Mouse (Mus musculus) neural tube, embryonic 13.5 days (tissue): ENCODE results near the gene Lypla2. TPM values are rescaled to one million over a fixed set of nuclear protein-coding genes. Genes with fewer than 3 reads are reported as not detected.

Experiments used
- ATAC-seq: fragments of 200-750 bp; cut with Nextera tagmentation; 2 replicates; pipeline ENCODE4 v1.8.0; 2017; ENCODE audit warnings: low read depth, mild to moderate bottlenecking, moderate TSS enrichment, moderate library complexity
- H3K27ac ChIP-seq: fragments of 300-500 bp; sonication (generic); replicated peaks from 2 replicates; pipeline ENCODE4 v1.5.1; 2015; ENCODE audit warnings: moderate library complexity, mild to moderate bottlenecking, inconsistent platforms
- H3K27me3 ChIP-seq: fragments of 300-500 bp; sonication (generic); 2 replicates; pipeline ENCODE4 v1.6.1; 2015; ENCODE audit warnings: mild to moderate bottlenecking, inconsistent platforms
- H3K36me3 ChIP-seq: fragments of 300-500 bp; sonication (generic); 2 replicates; pipeline ENCODE4 v1.6.1; 2015; ENCODE audit warnings: mild to moderate bottlenecking, inconsistent platforms
- H3K4me1 ChIP-seq: fragments of 300-500 bp; sonication (generic); replicated peaks from 2 replicates; pipeline ENCODE4 v1.6.1; 2015; ENCODE audit warnings: inconsistent platforms
- H3K4me2 ChIP-seq: fragments of 300-500 bp; sonication (generic); 2 replicates; pipeline ENCODE4 v1.6.1; 2015; ENCODE audit warnings: inconsistent platforms, mild to moderate bottlenecking, moderate library complexity
- H3K4me3 ChIP-seq: fragments of 300-500 bp; sonication (generic); 2 replicates; pipeline ENCODE4 v1.5.1; 2015; ENCODE audit warnings: mild to moderate bottlenecking, inconsistent platforms
- H3K9ac ChIP-seq: fragments of 300-500 bp; sonication (generic); 2 replicates; pipeline ENCODE4 v1.6.1; 2015; ENCODE audit warnings: moderate library complexity, mild to moderate bottlenecking, inconsistent platforms
- H3K9me3 ChIP-seq: fragments of 300-500 bp; sonication (generic); 2 replicates; pipeline ENCODE4 v1.6.1; 2016; ENCODE audit warnings: inconsistent platforms
- WGBS: fragments of 180-500 bp; shearing (Covaris S2); methylation state at CpG from one replicate; pipeline ENCODE4 v1.1.7; 2015; 5-methylcytosine and 5-hydroxymethylcytosine counted together
- polyA plus RNA-seq: library from polyadenylated mRNA; unstranded; fragments of >200 nt; fragmentation: Nextera tagmentation; extraction: Ambion mirVana; gene quantifications from 2 replicates; pipeline ENCODE4 v1.2.1, GENCODE M21; 2015

Gene Lypla2
- polyA plus RNA-seq, 1 experiment from 2014 or later = 199 TPM

DNA sequence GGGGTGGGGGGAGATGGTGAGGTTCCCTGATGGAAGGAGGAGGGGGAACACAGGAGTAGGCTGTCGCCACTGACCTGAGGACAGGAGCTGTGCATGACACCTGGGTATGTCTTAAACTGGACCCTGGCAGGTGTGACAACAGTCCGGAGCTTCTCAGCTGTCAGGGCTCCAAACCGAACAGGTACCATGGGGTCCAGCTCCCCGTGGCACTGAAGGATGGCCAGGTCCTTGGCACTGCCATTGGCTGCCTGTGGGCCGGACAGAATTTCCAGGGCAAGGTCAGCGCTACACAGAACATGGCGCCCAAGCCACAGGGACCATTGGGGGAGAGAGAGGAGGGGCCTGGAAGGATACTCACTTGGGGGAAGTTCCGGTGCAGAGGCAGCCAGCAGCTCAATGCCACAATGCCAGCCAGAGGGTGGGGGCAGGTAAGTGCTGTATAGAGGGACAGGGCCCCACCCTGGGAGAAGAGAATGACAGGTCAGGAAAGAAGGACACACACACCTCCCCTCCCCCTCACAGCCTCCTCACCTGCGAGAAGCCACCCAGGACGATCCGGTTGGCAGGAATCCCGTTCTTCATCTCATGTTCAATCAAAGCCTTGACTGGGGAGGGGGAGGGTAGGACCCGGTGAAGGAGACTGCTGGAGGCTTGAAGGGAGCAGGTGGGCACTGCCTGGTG is 3.2 kb downstream of the Lypla2 start:
- no peak for ATAC-seq
- Histone ChIP-seq H3K27ac (no peak overlapping the region), H3K9me3 (no peaks in the 10 kb centered on the region), H3K36me3 (peaks cover 59% of the 10 kb centered on the region), H3K4me3 (no peak overlapping the region), H3K4me2 (no peak overlapping the region), H3K27me3 (no peaks in the 10 kb centered on the region), H3K9ac (no peak overlapping the region), H3K4me1 (peaks cover 43% of the 10 kb centered on the region)
- WGBS = 90% methylated on average over 13 of the region's 13 CpGs

DNA sequence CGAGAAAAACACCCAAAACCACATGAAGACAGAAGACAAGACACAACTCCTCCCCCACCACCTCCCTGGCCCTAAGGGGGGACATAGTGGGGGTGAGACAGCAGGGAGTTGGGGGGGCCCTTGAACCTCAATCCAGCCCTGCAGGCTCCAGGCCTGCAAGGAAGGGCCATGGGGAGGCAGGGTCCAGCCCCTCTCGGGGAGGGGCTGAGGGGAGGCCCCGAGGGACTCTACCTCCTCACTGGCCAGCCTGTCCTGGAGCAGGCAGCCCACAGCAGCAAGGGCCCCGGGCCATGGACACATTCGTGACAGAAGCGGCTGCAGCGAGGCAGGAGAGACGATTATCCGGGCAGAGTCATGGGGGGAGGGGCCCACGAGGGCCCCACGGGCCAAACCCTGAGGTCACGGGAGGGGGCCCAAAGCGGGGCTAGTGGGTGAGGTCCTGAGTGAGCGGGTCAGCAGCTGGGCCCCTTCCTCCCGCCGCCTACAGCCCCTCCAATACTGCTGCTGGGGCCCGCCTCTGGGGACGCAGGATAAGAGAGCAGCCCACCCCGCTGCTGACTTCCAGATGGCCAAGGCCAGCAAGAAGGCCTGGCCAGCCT is 4.1 kb downstream of the Lypla2 start:
- Histone ChIP-seq H3K27me3 (no peaks in the 10 kb centered on the region), H3K27ac (no peak overlapping the region), H3K4me2 (no peak overlapping the region), H3K4me1 (peaks cover 46% of the 10 kb centered on the region), H3K36me3 (peaks cover 57% of the 10 kb centered on the region), H3K9ac (no peak overlapping the region), H3K4me3 (no peak overlapping the region), H3K9me3 (no peaks in the 10 kb centered on the region)
- no peak for ATAC-seq
- WGBS = 77% methylated on average over 19 of the region's 19 CpGs

DNA sequence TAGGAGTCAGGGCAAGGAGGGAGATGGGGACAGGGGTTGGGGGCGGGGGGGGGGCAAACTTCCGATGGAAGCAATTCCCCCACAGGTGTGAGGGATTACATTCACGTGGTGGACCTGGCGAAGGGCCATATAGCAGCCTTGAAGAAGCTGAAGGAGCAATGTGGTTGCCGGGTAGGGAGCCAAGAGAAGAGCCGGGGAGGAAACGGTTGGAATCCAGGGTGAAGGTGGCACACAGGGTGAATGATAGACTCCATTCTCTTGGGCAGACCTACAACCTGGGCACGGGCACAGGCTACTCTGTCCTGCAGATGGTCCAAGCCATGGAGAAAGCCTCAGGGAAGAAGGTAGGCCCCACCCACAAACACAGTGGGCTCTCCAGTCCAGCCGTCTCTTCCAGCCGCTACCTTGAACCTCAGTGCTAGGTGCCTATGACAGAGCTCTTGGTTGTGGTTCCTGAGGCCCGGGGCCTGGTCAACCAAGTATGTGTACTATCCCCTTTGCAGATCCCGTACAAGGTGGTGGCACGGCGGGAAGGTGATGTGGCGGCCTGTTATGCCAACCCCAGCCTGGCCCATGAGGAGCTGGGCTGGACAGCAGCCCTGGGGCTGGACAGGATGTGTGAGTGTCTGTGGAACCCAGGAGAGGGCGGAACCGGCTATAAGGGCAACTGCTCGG is 5.2 kb downstream of the Lypla2 start:
- no peak overlapping the region for H3K27ac ChIP-seq
- WGBS = 91% methylated on average over 18 of the region's 18 CpGs

DNA sequence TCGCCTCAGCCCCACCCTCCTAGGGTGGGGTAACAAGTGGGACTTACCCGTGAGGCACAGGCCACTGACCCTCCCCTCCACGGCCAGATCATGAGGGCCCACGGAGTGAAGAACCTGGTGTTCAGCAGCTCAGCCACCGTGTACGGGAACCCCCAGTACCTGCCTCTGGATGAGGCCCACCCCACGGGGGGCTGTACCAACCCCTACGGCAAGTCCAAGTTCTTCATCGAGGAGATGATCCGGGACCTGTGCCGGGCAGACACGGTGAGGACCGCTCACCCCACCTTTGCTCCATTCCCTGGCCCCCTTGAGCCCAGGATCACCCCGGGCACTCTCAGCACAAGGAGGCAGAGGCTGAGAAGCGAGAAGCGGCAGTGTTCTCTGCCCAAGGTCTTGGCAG is 6.1 kb downstream of the Lypla2 start:
- no peak overlapping the region for H3K9ac ChIP-seq
- H3K9me3 ChIP-seq = no peaks in the 10 kb centered on the region
- H3K27me3 ChIP-seq = no peaks in the 10 kb centered on the region
- 91% methylated on average over 16 of the region's 16 CpGs for WGBS
- H3K36me3 ChIP-seq = peaks cover 66% of the 10 kb centered on the region
- no peak overlapping the region for H3K4me2 ChIP-seq
- no peak overlapping the region for H3K4me3 ChIP-seq
- H3K4me1 ChIP-seq = peaks cover 39% of the 10 kb centered on the region
- H3K27ac ChIP-seq = no peak overlapping the region
- no peak for ATAC-seq

More for the DNA sequence above, 5.2 kb downstream of the Lypla2 start:
- Histone ChIP-seq H3K4me1 (peaks cover 46% of the 10 kb centered on the region), H3K4me3 (no peak overlapping the region), H3K9ac (no peak overlapping the region), H3K9me3 (no peaks in the 10 kb centered on the region), H3K4me2 (no peak overlapping the region), H3K36me3 (peaks cover 57% of the 10 kb centered on the region), H3K27me3 (no peaks in the 10 kb centered on the region)
- ATAC-seq = no peak

DNA sequence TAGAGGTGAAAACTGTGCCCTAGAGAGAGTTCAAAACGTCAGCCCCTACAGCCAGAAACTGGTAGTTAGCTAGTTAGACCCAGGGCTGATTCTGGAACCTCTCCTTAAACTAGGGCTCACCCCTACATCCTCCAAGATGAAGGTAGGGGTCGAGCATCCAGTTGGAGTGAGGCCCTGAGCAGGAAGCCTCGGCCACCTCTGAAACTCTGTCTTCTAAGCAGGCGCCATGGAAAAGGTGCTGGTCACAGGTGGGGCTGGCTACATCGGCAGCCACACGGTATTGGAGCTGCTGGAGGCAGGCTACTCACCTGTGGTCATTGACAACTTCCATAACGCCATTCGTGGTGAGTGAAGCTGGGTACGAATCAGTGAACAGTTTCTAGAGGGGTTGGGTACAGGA is 7.3 kb downstream of the Lypla2 start:
- Histone ChIP-seq H3K9ac (no peak overlapping the region), H3K9me3 (no peaks in the 10 kb centered on the region), H3K4me1 (peaks cover 28% of the 10 kb centered on the region), H3K36me3 (peaks cover 71% of the 10 kb centered on the region), H3K4me2 (peak overlapping the region; percentile 91; the same call in 1 of the 2 replicates), H3K27ac (no peak overlapping the region), H3K27me3 (no peaks in the 10 kb centered on the region), H3K4me3 (no peak overlapping the region)
- whole genome bisulfite sequencing = 84% methylated on average over 9 of the region's 9 CpGs
- ATAC-seq = no peak

DNA sequence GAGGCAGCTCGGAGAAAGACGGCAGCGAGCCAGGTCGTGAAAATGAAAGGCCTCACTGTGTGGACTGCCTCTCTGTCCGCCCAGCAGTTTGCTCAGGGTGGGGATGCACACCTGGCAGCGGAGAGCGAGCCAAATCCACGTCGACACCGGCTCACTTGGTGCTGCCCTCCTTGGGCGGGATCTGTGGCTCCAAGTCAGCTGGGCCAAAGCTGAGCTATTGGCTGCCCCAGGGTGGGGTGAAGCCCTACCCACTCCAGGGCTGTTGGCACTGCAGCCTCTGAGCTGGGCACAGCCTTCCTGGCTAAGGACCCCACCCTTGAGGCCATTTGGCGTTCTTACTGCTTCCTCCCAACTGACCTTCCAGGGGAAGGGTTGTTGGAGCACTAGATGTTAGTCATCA is 8.0 kb downstream of the Lypla2 start:
- Histone ChIP-seq H3K9ac (peak overlapping the region; percentile 83), H3K27ac (no peak overlapping the region; the same call in 1 of the 2 replicates), H3K4me2 (peak overlapping the region; percentile 91), H3K9me3 (no peaks in the 10 kb centered on the region), H3K4me1 (peaks cover 22% of the 10 kb centered on the region), H3K27me3 (no peaks in the 10 kb centered on the region), H3K36me3 (peaks cover 71% of the 10 kb centered on the region), H3K4me3 (peak overlapping the region; percentile 65)
- 7% methylated on average over 12 of the region's 12 CpGs for WGBS
- ATAC-seq = no peak

DNA sequence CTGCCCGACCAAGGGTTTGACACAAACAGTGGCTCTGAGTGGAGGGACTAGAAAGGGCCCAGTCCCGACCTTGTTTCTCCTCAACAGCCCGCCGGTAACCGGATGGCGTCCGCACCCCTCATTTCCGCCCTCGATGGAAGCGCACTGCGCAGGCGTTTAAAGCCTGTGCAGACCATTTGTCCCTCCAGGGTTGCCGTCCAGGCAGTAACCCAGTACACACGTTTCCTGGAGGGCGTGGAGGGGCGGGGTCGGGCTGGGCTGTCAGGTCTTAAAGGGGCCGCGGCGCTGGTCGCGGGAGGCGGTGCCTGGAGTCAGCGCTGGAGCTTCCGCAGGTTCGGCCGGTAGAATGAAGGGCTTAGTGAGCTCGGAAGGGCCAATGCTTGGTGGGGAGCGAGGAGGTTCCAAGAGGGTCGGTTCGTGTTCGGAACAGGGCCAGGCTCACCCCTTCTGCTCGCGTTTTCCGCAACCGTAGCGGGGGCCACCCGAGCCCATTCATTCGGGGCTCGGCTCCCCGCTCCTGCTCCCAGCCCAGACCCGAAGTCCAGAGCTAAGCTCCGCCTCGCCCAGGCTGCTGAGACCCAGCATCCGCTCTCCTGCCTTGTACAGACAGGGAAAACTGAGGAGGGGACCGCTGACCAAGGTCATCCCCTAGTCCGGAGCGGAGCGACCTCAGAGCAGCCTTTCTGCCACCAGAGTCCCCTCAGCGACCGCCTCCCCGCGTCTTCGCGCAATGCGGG is 8.8 kb downstream of the Lypla2 start, which contains the start of gene Gale:
Gale (plus strand) TSS at position 271 of the 737 bp plus-strand sequence.
- peak; percentile 93 for ATAC-seq
- Histone ChIP-seq H3K9ac (peak within 1 kb of the TSS; percentile 83), H3K27ac (peak within 1 kb of the TSS; percentile 92), H3K9me3 (no peaks in the 10 kb centered on the region), H3K36me3 (peaks cover 70% of the 10 kb centered on the region), H3K27me3 (no peaks in the 10 kb centered on the region), H3K4me2 (peak within 1 kb of the TSS; percentile 91), H3K4me1 (peaks cover 22% of the 10 kb centered on the region), H3K4me3 (peak within 1 kb of the TSS; percentile 65)
- WGBS = under 1% methylated on average over 56 of the region's 56 CpGs

DNA sequence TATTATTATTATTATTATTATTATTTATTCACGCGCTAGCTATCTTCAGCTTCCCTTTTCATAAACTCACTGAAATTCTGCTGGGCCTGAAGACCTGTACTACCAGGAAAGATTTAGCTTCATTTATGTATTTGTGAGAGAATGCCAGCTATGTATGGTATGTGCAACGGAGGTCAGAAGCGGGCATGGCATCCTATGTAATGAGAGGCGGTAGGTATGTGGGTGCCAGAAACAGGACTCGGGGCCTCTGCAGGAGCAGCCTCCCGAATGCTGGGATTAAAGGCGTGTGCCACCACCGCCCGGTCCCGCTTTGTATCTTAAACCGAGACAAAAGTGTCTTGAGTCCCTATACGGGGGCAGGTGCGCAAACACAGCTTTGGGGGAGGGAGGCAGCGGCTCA is 9.5 kb downstream of the Lypla2 start:
- Histone ChIP-seq H3K4me2 (peak overlapping the region; percentile 91), H3K36me3 (peaks cover 69% of the 10 kb centered on the region)
- WGBS = 6% methylated on average over 15 of the region's 15 CpGs

DNA sequence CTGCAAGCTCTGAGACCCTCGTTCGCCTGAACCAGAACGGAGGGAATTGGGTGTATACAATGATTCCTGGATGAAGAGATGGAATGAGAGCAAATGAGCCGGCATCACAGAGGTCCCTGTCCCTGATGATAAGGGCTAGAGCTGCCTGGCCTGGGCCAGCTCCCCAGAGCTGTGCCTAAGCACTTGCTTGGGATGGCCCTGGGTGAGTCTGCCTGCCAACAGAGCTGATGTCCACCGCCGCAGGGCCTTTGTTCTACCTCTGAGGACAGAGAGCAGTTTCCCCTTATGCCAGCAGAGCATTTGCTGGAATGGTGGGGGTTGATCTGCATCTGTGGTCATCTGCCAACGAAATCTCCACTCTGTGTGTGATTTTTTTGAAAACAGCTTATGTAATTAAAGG is 10.2 kb downstream of the Lypla2 start:
- Histone ChIP-seq H3K27ac (no peak overlapping the region), H3K4me2 (no peak overlapping the region)

More for the DNA sequence above, 9.5 kb downstream of the Lypla2 start:
- Histone ChIP-seq H3K9me3 (no peaks in the 10 kb centered on the region), H3K9ac (peak overlapping the region; percentile 82), H3K27me3 (no peaks in the 10 kb centered on the region), H3K4me1 (peaks cover 22% of the 10 kb centered on the region), H3K4me3 (peak overlapping the region; percentile 65), H3K27ac (peak overlapping the region; percentile 92)
- ATAC-seq = no peak; the same call in 1 of the 2 replicates

DNA sequence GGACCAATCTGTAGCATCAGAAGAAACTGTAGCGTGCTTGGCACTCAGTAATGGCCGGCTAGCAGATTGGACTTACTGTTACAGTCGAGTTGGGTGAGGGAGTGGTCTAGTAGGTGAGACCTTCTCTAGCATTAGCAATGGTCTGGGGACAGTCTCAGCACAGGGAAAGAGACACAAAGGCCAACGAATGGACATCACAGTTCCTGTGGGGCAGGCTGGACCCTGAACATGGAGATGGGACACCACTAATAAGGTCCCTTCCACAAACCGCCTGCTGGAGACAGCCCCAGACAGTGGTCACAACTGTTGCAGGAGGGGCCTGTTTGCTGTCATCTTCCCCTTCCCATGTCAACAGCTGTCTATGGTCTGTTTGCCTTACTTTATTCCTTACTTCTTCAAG is 10.7 kb downstream of the Lypla2 start:
- ATAC-seq = no peak
- no peaks in the 10 kb centered on the region for H3K27me3 ChIP-seq
- H3K4me1 ChIP-seq = peaks cover 22% of the 10 kb centered on the region
- no peak overlapping the region for H3K9ac ChIP-seq
- 90% methylated on average over 5 of the region's 5 CpGs for WGBS
- no peaks in the 10 kb centered on the region for H3K9me3 ChIP-seq
- H3K36me3 ChIP-seq = peaks cover 66% of the 10 kb centered on the region
- H3K27ac ChIP-seq = no peak overlapping the region
- H3K4me2 ChIP-seq = no peak overlapping the region
- no peak overlapping the region for H3K4me3 ChIP-seq

More for the DNA sequence above, 10.2 kb downstream of the Lypla2 start:
- ATAC-seq = no peak
- Histone ChIP-seq H3K4me3 (no peak overlapping the region), H3K4me1 (peaks cover 22% of the 10 kb centered on the region), H3K9ac (no peak overlapping the region), H3K9me3 (no peaks in the 10 kb centered on the region), H3K36me3 (peaks cover 69% of the 10 kb centered on the region), H3K27me3 (no peaks in the 10 kb centered on the region)
- WGBS = 89% methylated on average over 7 of the region's 7 CpGs

DNA sequence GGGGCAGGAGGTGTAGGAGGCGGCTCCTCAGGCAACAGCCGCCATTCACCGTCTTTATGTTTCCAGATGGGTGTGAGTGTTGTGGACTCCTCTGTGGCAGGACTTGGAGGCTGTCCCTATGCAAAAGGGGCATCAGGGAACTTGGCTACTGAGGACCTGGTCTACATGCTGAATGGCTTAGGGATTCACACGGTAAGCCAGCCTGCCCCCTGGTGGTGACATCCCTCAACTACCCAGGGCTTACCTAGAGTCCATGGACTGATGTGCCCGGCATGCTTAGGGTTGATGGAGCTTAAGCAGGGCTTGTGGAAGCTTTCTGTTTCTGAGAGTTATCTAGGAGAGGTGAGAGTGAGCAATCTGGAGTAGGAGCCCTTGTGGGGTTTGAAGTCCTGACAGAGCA is 11.7 kb downstream of the Lypla2 start:
- ATAC-seq = no peak
- Histone ChIP-seq H3K27me3 (no peaks in the 10 kb centered on the region), H3K36me3 (peaks cover 65% of the 10 kb centered on the region), H3K4me2 (no peak overlapping the region), H3K4me1 (peaks cover 22% of the 10 kb centered on the region), H3K27ac (no peak overlapping the region), H3K9ac (no peak overlapping the region), H3K9me3 (no peaks in the 10 kb centered on the region), H3K4me3 (no peak overlapping the region)
- WGBS = 25% methylated on average over 5 of the region's 5 CpGs

DNA sequence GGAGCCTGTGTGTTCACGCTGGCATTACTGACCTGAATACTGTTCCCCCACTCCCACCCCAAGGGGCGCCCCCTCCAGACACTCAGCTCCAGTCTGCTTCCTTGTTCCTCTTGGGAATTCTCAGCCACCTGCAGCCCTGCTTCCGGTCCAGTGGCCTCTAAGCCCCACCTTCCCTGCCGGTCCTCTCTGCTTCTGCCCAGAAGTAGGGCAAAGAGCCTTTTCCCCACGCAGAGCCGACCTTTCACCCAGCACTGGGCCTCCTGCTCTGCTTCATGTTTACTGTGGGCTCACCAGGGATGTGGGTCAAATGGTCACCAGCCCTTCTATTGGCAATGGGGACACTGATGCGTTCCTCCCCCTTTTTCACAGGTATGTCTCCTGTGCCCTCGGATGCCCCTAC is 14.1 kb downstream of the Lypla2 start:
- Histone ChIP-seq H3K4me2 (no peak overlapping the region), H3K27ac (no peak overlapping the region), H3K9me3 (no peaks in the 10 kb centered on the region), H3K9ac (no peak overlapping the region), H3K4me3 (no peak overlapping the region), H3K36me3 (peaks cover 75% of the 10 kb centered on the region), H3K4me1 (peaks cover 7% of the 10 kb centered on the region), H3K27me3 (no peaks in the 10 kb centered on the region)
- 61% methylated on average over 8 of the region's 8 CpGs for WGBS
- no peak for ATAC-seq
